Mouse (Mus musculus): ENCODE results near the gene Arap1.

DNA sequence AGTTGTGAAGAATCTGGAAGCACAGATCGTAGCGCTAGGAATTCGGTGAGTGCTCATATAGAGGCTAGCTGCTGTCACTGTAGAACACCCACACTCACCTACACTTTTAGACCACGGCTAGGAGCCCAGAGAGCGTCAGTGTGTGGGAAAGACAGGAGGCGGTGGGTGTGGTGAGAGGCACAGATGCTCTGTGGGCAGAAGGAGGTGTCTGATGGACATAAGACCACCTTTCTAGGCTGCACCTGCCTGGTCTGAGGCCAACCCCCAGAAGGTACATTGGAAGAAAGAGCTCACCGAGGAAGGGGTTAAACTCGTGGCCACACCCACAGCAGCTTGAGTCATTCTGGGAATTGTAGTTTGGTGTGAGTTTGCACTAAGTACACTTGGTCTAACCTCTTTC, 78.8 kb downstream of the Arap1 start:
- TF ChIP-seq CTCF (IDR thresholded peaks at IDR 0.05; ENCODE audit: extremely low read depth, insufficient read depth, low read length) (no peak), POLR2A (IDR thresholded peaks at IDR 0.05; ENCODE audit: extremely low read depth, insufficient read depth, low read length) (no peak)
